Mouse (Mus musculus) hindbrain, embryonic 12.5 days (tissue): ENCODE results near the gene Ccdc61. TPM values are rescaled to one million over a fixed set of nuclear protein-coding genes. Genes with fewer than 3 reads are reported as not detected.

Source experiments
- ATAC-seq: fragments of 200-750 bp; cut with Nextera tagmentation; 2 replicates; pipeline ENCODE4 v1.8.0; 2017; ENCODE audit warnings: moderate TSS enrichment; ENCODE audit not compliant: low FRiP score
- H3K27ac ChIP-seq: fragments of 300-500 bp; sonication (generic); 2 replicates; pipeline ENCODE4 v1.5.1; 2016; ENCODE audit warnings: mild to moderate bottlenecking
- H3K27me3 ChIP-seq: fragments of 300-500 bp; sonication (generic); 2 replicates; pipeline ENCODE4 v1.6.1; 2016; ENCODE audit warnings: mild to moderate bottlenecking
- H3K36me3 ChIP-seq: fragments of 300-500 bp; sonication (generic); 2 replicates; pipeline ENCODE4 v1.6.1; 2016; ENCODE audit warnings: mild to moderate bottlenecking
- H3K4me1 ChIP-seq: fragments of 300-500 bp; sonication (generic); 2 replicates; pipeline ENCODE4 v1.6.1; 2016
- H3K4me2 ChIP-seq: fragments of 300-500 bp; sonication (generic); replicated peaks from 2 replicates; pipeline ENCODE4 v1.6.1; 2016; ENCODE audit warnings: mild to moderate bottlenecking
- H3K4me3 ChIP-seq: fragments of 300-500 bp; sonication (generic); 2 replicates; pipeline ENCODE4 v1.5.1; 2016; ENCODE audit warnings: mild to moderate bottlenecking
- H3K9ac ChIP-seq: fragments of 300-500 bp; sonication (generic); 2 replicates; pipeline ENCODE4 v1.6.1; 2016; ENCODE audit warnings: mild to moderate bottlenecking, moderate library complexity
- H3K9me3 ChIP-seq: fragments of 300-500 bp; sonication (generic); replicated peaks from 2 replicates; pipeline ENCODE4 v1.6.1; 2016; ENCODE audit warnings: mild to moderate bottlenecking
- WGBS: fragments of 180-500 bp; shearing (Covaris S2); methylation state at CpG from one replicate; pipeline ENCODE4 v1.1.7; 2016; 5-methylcytosine and 5-hydroxymethylcytosine counted together
- polyA plus RNA-seq: library from polyadenylated mRNA; unstranded; fragments of >200 nt; fragmentation: Nextera tagmentation; extraction: Ambion mirVana; gene quantifications from 2 replicates; pipeline ENCODE4 v1.2.1, GENCODE M21; 2016

Ccdc61 gene
- polyA plus RNA-seq, 1 experiment from 2014 or later: 31.9 TPM

GRCm38 (mm10) chr7:18902486-18902885 lies 7.7 kb downstream of the Ccdc61 start:
- no peak overlapping the region for H3K27ac ChIP-seq
- no peak for ATAC-seq
- no peak overlapping the region for H3K4me2 ChIP-seq
- H3K4me1 ChIP-seq: no peaks in the 10 kb centered on the region
- no peaks in the 10 kb centered on the region for H3K9me3 ChIP-seq
- peaks cover 29% of the 10 kb centered on the region; the same call in 1 of the 2 replicates for H3K36me3 ChIP-seq
- no peaks in the 10 kb centered on the region for H3K27me3 ChIP-seq
- 76% methylated on average over 3 of the region's 3 CpGs for WGBS
- no peak overlapping the region for H3K9ac ChIP-seq
- no peak overlapping the region for H3K4me3 ChIP-seq

- WGBS: 91% methylated on average over 2 of the region's 2 CpGs
- Histone ChIP-seq H3K4me2 (no peak overlapping the region), H3K9ac (no peak overlapping the region), H3K9me3 (no peaks in the 10 kb centered on the region), H3K4me1 (peaks cover 6% of the 10 kb centered on the region), H3K27ac (no peak overlapping the region), H3K4me3 (no peak overlapping the region), H3K27me3 (no peaks in the 10 kb centered on the region), H3K36me3 (peaks cover 29% of the 10 kb centered on the region; the same call in 1 of the 2 replicates)
- ATAC-seq: no peak
Observed at GRCm38 (mm10) chr7:18900513-18900912, 9.7 kb downstream of the Ccdc61 start.

- WGBS: 30% methylated on average over 5 of the region's 5 CpGs
- Histone ChIP-seq H3K9me3 (no peaks in the 10 kb centered on the region), H3K4me3 (no peak overlapping the region), H3K27ac (no peak overlapping the region), H3K9ac (no peak overlapping the region), H3K4me1 (peaks cover 25% of the 10 kb centered on the region), H3K27me3 (peaks cover 18% of the 10 kb centered on the region), H3K36me3 (peaks cover 21% of the 10 kb centered on the region; the same call in 1 of the 2 replicates), H3K4me2 (no peak overlapping the region)
- no peak for ATAC-seq
Observed at GRCm38 (mm10) chr7:18896536-18896935, 13.7 kb downstream of the Ccdc61 start.

GRCm38 (mm10) chr7:18893651-18894430 lies 16.4 kb downstream of the Ccdc61 start:
- H3K4me3 ChIP-seq: peak overlapping the region; percentile 39
- peaks cover 18% of the 10 kb centered on the region for H3K27me3 ChIP-seq
- H3K9ac ChIP-seq: peak overlapping the region; percentile 68
- peak; percentile 36 for ATAC-seq
- no peaks in the 10 kb centered on the region for H3K9me3 ChIP-seq
- H3K4me1 ChIP-seq: peaks cover 25% of the 10 kb centered on the region
- under 1% methylated on average over 41 of the region's 41 CpGs for WGBS
- peak overlapping the region; percentile 40; the same call in 1 of the 2 replicates for H3K27ac ChIP-seq
- peak overlapping the region; percentile 62 for H3K4me2 ChIP-seq
- H3K36me3 ChIP-seq: peaks cover 2% of the 10 kb centered on the region; the same call in 1 of the 2 replicates

DNA sequence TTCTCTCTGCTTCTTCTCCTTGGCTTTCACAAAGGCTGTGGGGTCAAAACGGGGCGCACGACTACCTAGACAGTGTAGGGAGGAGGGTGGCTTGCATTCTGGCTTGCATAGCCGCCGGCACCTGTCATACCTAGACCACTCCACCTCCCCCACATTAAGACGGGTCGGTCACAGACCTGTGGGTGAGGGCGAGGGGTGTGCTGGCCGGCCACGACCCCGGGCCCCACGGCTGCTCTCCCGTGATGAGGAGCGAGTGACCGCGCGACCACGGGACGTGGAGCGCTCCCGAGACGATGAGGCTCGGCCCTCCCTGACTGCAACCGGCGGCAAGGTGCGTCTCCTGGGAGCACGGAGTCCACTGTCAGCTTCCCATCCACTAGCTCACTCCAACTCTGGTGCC lies 17.2 kb downstream of the Ccdc61 start:
- Histone ChIP-seq H3K36me3 (no peaks in the 10 kb centered on the region), H3K4me3 (peak overlapping the region; percentile 39), H3K27ac (no peak overlapping the region), H3K9me3 (no peaks in the 10 kb centered on the region), H3K4me1 (peaks cover 25% of the 10 kb centered on the region), H3K9ac (peak overlapping the region; percentile 62; the same call in 1 of the 2 replicates), H3K4me2 (peak overlapping the region; percentile 62), H3K27me3 (peaks cover 18% of the 10 kb centered on the region)
- WGBS: 28% methylated on average over 27 of the region's 27 CpGs
- peak; percentile 14 for ATAC-seq

DNA sequence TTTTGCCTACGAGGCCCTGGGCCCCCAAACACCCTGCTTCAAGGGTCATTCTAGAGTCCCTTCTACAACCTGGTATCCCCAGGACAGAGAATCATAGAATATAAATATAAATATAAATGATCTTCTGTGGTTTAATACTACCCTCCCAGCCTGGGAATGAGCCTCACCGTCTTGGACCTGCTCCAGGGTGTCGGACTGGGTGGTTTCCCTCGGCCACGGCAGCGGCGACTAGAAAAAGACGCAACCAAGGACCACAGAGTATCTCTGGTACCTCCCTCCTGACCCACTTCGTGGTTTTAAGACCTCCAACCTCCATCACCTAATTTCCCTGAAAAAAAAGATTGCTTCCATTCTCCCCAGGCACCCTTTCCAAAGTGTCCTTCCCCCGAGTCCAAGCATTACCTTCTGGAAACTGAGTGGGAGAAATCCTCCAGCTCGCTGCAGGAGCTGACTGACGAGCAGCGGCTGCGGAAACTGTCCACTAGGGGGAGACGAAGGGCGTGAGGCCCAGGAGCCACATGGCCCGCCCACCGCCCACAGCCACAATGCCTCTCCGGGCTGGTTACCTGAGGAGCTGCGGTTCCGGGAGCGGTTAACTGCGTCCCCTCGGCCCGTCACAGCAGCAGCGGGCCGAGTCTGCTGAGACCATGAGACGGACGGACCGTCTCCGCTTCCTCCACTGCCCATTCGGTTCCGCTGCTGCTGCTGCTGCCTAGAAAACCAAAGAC lies 18.2 kb downstream of the Ccdc61 start:
- Histone ChIP-seq H3K4me3 (peak overlapping the region; percentile 39), H3K27me3 (peaks cover 18% of the 10 kb centered on the region), H3K9ac (peak overlapping the region; percentile 62), H3K4me1 (peaks cover 25% of the 10 kb centered on the region), H3K4me2 (peak overlapping the region; percentile 62), H3K9me3 (no peaks in the 10 kb centered on the region), H3K27ac (peak overlapping the region; percentile 13; the same call in 1 of the 2 replicates), H3K36me3 (no peaks in the 10 kb centered on the region)
- ATAC-seq: peak; percentile 61
- 22% methylated on average over 33 of the region's 33 CpGs for WGBS

GRCm38 (mm10) chr7:18890848-18891247 lies 19.4 kb downstream of the Ccdc61 start:
- no peaks in the 10 kb centered on the region for H3K9me3 ChIP-seq
- H3K27ac ChIP-seq: no peak overlapping the region
- peaks cover 18% of the 10 kb centered on the region for H3K27me3 ChIP-seq
- H3K4me3 ChIP-seq: no peak overlapping the region
- peaks cover 19% of the 10 kb centered on the region for H3K4me1 ChIP-seq
- no peaks in the 10 kb centered on the region; the same call in 1 of the 2 replicates for H3K36me3 ChIP-seq
- no peak overlapping the region for H3K9ac ChIP-seq
- H3K4me2 ChIP-seq: no peak overlapping the region
- no peak for ATAC-seq
- WGBS: 93% methylated on average over 8 of the region's 8 CpGs

- no peak for ATAC-seq
- Histone ChIP-seq H3K9me3 (no peaks in the 10 kb centered on the region), H3K27me3 (no peaks in the 10 kb centered on the region), H3K4me2 (no peak overlapping the region), H3K36me3 (no peaks in the 10 kb centered on the region; the same call in 1 of the 2 replicates), H3K9ac (no peak overlapping the region), H3K4me1 (no peaks in the 10 kb centered on the region), H3K4me3 (no peak overlapping the region), H3K27ac (no peak overlapping the region)
- WGBS: 100% methylated on average over 1 of the region's 1 CpGs
Observed at GRCm38 (mm10) chr7:18886963-18887362, 23.3 kb downstream of the Ccdc61 start.

DNA sequence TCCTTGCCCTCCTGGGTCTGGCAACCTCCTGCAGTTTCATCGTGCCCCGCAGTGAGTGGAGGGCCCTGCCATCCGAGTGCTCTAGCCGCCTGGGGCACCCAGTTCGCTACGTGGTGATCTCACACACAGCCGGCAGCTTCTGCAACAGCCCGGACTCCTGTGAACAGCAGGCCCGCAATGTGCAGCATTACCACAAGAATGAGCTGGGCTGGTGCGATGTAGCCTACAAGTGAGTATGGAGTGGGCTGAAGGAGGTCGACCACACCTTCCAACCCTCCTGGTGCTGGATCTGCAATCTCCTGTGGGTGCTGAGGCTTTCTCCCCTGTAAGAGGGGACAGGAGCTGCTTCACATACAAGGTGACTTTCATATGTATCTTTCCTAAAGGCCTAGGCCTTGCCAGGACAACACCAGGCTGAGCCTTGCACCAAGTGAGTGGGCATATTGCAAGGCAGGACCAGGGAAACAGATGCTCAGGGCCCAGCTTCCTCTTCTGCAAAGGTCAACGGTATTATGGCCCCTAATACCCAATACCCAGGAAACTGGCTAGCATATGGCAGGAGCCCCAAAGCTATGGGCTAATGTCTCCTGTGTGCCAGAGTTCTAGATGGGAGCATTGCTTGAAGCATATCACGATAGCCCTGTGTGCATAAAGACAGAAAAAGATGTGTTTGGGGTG lies 25.3 kb downstream of the Ccdc61 start:
- no peak for ATAC-seq
- H3K4me3 ChIP-seq: no peak overlapping the region
- no peaks in the 10 kb centered on the region for H3K27me3 ChIP-seq
- no peaks in the 10 kb centered on the region for H3K9me3 ChIP-seq
- no peak overlapping the region for H3K4me2 ChIP-seq
- H3K27ac ChIP-seq: no peak overlapping the region
- no peaks in the 10 kb centered on the region for H3K4me1 ChIP-seq
- WGBS: 57% methylated on average over 13 of the region's 13 CpGs
- no peaks in the 10 kb centered on the region; the same call in 1 of the 2 replicates for H3K36me3 ChIP-seq
- no peak overlapping the region; the same call in 1 of the 2 replicates for H3K9ac ChIP-seq

DNA sequence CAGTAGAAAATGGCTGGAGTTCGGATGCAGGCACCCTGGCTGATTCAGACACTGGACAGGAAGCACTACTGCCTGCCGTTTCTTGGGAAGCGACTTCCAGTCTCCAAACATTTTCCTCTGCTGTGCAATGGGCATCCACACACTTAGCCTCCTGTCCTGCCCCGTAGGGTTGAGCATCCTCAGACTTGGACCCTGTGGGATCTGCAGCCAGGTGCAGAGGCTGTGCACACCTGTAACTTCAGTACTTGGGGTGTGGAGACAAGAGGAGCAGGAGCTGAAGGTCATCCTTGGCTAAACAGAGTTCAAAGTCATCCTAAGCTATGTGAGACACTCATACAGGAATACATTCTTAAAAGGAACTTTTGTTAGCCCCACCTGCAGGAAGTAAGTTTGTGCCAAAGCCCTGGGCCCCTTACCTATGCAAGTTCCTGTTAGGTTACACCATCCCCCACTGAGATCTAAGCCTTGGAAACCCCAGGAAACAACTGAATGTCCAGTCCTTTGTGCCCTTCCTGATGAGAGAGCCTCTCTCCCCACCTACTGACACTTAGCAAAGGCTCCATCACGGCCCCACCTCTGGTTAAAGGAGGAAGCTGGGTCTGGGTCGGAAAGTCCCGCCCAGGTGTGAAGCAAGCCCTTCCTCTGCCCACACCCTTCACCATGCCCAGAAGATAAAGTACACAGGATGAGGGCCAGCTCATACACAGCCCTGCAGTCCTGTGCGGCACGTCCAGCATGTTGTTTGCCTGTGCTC lies 26.0 kb downstream of the Ccdc61 start:
- WGBS: 68% methylated on average over 9 of the region's 9 CpGs

GRCm38 (mm10) chr7:18878691-18879090 lies 31.5 kb downstream of the Ccdc61 start:
- Histone ChIP-seq H3K27ac (no peak overlapping the region), H3K4me1 (no peaks in the 10 kb centered on the region), H3K9me3 (no peaks in the 10 kb centered on the region), H3K27me3 (no peaks in the 10 kb centered on the region), H3K4me3 (no peak overlapping the region), H3K36me3 (no peaks in the 10 kb centered on the region), H3K4me2 (no peak overlapping the region), H3K9ac (no peak overlapping the region)
- no peak for ATAC-seq
- WGBS: 79% methylated on average over 7 of the region's 7 CpGs

More for the DNA sequence above, 26.0 kb downstream of the Ccdc61 start:
- no peak overlapping the region for H3K4me2 ChIP-seq
- H3K9me3 ChIP-seq: no peaks in the 10 kb centered on the region
- H3K36me3 ChIP-seq: no peaks in the 10 kb centered on the region; the same call in 1 of the 2 replicates
- H3K4me3 ChIP-seq: no peak overlapping the region
- no peaks in the 10 kb centered on the region for H3K27me3 ChIP-seq
- no peak overlapping the region for H3K27ac ChIP-seq
- H3K9ac ChIP-seq: no peak overlapping the region
- ATAC-seq: no peak
- no peaks in the 10 kb centered on the region for H3K4me1 ChIP-seq
